Mouse (Mus musculus) lung, postnatal 25 days (tissue): ENCODE measurements around the gene Art4.

Experiments used
- DNase-seq: peaks from one replicate; pipeline ENCODE4 v3.0.0; 2022; ENCODE audit warnings: low spot score

The Art4 gene

DNA sequence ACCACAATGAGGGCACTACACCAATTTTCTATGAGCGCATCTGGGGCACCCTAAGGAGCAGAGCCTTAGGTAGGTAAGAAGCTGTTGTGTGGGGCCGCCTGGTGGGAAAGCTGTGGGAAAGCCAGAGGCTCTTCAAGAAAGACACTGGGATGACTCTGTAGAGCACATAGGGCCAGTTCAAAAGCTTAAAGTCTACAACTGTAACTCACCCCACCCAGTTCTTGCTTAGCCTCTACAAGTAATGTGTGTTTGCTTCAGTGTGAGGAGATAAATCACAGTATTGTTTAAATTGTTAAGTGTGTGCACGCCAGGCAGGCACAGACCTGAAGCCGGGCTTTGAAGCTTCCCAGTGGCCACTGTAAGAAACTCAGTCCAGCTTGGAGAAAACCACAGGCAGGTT lies 8.6 kb upstream of the Art4 start:
- no peak for DNase-seq

DNA sequence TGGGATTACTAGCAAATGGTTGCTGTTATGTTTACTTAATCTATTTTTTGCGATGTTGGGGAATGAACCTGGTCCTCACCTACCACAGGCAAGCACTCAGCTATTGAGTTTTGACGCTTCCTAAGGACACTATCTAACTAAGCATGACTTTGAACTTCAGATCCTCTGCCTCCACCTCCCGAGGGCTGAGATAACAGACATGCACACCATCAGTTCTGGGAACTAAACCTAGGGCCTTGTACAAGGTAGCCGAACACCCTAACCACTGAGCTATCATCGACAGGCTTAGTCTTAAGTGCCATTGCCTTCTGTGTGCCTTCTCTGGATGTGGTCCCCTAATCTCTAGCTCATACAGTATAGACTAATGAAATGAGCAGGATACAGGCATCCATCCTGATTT lies 7.8 kb upstream of the Art4 start:
- no peak for DNase-seq

DNA sequence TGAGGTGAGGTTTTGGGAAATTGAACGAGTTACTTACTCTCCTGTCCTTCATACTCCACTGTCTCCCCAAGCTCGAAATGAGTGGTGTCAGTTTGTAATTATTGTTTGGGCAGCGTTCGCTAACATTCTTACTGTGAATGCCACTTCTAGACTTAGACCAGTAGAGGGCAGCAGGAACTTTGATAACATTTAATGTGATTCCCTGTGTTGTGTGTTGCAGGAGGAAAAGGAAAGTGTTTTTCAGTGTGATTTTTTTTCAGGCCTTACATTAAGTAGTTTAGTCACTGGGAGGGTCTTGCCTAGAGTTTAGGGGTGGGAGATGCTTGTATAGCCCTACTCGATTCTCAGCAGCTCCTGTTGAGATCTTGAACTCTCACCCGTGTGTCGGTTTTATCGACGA lies 3.5 kb upstream of the Art4 start:
- peak; percentile 66 for DNase-seq

GRCm38 (mm10) chr6:136858420-136858819 lies 887 bp upstream of the Art4 start:
- no peak for DNase-seq

GRCm38 (mm10) chr6:136857873-136858260 lies 334 bp upstream of the Art4 start:
- peak; percentile 64 for DNase-seq

DNA sequence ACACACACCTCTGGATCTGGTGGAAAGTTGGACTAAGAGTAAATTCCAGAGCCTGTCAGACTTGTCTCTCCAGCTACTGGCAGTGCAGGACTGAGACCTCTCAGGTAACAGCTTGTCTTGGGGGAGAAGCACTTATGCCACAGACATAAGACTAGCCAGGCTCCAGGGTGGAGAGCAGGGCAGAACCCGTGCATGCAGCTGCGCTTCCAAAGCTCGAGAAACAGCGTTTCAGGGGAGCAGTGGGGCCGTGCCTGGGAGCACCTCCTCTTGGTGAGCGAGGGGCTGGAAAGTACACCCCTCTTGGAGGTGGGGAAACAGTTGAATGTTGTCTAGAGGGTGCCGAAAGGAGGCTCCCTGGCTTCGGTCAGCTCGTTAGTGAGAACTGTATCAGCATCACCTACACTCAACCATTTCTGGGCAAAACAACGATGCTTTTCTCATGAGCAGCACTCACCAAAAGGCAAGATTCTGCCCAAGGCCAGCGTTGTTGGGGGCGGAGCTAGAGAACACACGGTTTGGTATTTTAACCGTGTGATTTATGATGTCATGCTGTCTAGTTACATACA lies 1.4 kb downstream of the Art4 start:
- DNase-seq, result no peak

- DNase-seq, result no peak
Observed at GRCm38 (mm10) chr6:136855183-136855582, 2.4 kb downstream of the Art4 start.

GRCm38 (mm10) chr6:136854361-136854781 lies 3.2 kb downstream of the Art4 start:
- no peak for DNase-seq

DNA sequence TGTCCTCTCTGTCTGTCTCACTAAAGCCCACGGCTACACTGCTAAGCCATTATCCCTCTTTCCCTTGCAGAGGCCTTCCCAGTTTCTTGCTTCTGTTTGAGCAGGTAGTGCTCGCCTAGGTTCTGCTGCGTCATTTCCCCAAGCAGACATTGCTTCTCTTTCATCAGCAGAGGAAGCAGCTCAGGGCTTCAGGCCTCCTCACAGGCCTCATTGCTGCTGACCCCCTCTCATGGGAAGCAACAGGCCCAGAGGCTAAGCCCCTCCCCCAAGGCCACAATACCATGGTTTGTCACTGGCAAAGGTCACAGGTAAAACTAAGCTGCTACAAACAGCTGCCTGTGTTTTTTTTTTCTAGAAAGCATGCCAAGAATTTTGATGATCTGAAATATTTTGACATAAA lies 4.8 kb downstream of the Art4 start:
- no peak for DNase-seq

DNA sequence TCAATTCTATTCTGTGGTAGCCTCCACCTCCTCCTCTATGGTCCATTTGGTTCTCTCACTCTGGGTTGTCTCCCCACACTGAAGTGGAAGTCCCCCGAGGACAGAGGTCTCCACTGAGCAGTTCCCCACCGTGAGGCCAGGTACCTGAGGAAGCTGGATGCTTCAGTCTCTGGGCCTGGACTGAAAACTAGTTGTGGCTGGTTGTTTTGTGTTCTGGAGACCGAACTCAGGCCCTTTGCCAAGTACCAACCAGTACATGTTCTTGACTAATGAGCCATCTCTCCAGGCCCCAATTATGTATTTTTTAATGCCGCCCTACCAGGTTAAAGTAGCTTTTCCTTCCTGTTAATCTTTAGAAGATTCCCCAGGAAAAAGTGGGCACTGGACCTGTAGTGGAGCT lies 5.2 kb downstream of the Art4 start:
- no peak for DNase-seq

GRCm38 (mm10) chr6:136850267-136850666 lies 7.3 kb downstream of the Art4 start:
- no peak for DNase-seq

DNA sequence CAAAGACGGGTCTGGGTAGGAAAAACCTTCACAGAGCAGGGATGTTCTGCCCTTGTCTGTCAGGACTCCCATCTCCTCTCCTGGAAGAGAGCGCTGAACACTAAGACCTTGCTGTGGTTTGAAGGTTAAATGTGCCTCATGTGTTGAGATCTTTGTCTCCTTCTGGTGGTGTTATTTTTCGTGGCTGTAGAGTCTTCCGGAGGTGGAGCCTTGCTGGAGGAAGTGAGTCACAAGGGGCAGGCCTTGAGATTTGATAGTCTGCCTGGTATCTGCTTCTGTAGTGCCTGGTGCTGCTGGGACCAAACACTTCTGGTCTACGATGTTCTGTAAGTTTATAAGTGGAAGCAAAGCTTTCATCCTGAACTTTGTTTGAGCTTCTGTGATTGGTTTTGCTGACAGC lies 8.6 kb downstream of the Art4 start:
- no peak for DNase-seq

GRCm38 (mm10) chr6:136848399-136848798 lies 9.1 kb downstream of the Art4 start:
- no peak for DNase-seq

- DNase-seq, result peak; percentile 44
Observed at GRCm38 (mm10) chr6:136847790-136848189, 9.7 kb downstream of the Art4 start.

DNA sequence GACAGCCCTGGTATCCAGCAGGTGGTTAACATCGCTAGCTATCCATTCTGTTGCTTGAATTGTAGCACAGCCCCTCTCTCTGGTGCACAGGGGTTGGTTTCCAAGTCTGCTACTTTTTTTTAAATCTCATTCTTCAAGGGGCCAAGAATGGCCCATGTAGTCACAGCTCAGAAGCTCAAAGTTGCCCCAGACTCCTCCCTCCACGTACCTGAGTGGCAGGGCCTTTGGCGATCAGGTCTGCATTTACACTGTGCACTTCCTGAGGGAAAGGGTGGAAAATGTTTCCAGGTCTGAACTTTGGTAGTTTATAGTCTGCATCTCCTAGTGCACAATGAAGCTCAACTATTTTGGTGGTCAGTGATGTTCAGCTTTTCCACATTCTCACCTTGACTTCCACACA lies 10.3 kb downstream of the Art4 start:
- DNase-seq, result no peak

DNA sequence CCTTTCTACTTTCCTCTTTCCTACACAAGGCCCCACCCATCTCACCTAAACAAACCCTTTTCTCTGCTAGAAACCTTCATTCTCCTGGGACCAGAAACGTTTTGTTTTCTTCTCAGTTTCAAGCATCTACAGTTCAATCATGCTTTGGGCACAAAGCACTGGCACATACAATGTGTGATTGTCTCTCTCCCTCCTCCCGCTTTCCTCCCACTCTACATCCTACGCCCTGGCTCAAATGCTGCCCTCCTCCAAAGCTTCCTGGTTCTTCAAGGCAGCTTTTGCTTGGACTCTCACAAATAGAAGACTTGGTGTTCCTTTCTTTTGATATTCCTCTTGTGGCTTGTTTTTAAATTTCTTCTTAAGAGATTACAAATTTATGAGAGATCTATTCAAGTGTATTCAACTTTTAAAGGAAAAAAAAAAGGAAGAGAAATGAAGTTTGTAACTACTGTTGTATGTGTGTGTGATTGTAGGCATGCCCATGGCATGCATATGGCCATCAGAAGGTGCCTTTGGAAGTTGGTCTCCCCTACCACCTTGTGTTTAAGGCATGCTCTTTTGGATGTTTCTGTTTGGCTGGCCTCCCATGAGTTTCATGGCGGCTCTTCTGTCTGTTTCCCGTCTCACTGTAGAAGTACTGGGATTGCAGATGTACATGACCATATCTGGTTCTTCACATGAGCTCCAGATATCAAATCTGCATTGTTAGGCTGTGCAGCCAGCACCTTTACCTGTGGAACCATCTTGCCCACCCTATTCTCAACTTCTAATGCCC lies 11.6 kb downstream of the Art4 start:
- DNase-seq, result no peak

GRCm38 (mm10) chr6:136844903-136845302 lies 12.6 kb downstream of the Art4 start:
- DNase-seq, result no peak

- no peak for DNase-seq
Observed at GRCm38 (mm10) chr6:136837323-136837722, 20.2 kb downstream of the Art4 start.

DNA sequence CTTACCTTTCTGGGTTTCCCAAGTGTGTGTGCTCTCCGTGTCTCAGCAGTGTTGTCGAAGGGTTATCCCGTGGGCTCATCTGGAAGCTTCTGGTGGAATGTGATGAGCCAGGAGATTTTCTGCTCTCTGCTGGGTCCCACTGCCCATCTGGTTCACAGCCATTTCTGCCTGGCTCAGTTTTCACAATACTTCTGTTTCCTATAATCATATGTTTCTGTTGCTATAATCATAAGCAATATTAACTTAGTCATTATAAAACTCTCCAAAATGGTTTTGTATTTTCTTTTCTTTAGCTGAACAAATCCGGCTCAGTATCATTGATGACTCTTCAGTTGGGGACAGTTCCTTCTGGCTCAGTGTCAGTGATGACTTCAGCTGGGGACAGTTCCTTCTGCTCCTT lies 22.2 kb downstream of the Art4 start, which contains the start of gene Smco3:
Gene Smco3, minus strand, starts transcription at position 101 of the 400 bp plus-strand sequence.
- no peak for DNase-seq

GRCm38 (mm10) chr6:136831712-136832111 lies 25.8 kb downstream of the Art4 start:
- DNase-seq, result no peak

GRCm38 (mm10) chr6:136828681-136829080 lies 28.9 kb downstream of the Art4 start:
- DNase-seq, result no peak

- DNase-seq, result peak; percentile 98
Observed at GRCm38 (mm10) chr6:136827881-136828561, 29.5 kb downstream of the Art4 start, which contains the start of gene Wbp11. Wbp11 (minus strand) TSS chr6:136828233.

DNA sequence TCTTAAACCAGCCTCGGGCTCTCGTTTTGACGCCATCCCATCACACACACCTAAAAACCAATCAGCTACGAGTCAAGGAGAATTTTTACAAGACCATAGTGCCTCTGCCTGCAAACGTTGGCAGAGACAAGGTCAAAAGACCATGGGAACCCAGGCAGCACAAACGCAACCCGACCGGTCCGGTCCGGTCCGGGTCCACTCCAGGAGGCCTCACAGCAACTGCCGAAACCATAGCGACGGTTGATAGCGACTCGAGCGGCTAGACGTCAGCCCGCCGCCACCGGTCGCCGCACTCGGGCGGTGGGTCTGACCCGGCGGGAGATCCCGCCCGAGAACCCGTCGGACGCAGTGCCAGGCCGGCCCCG lies 30.0 kb downstream of the Art4 start, which contains the start of gene BC049715:
Gene BC049715, plus strand, starts transcription at position 111 of the 365 bp plus-strand sequence.
- no peak for DNase-seq
